21 mouse cellular contexts compared by ENCODE assay signal in genomic region chr17:83524753-83525152, GRCm38 (mm10). TPM values are rescaled to one million over a fixed set of nuclear protein-coding genes. Genes with fewer than 3 reads are reported as not detected.
DNase-seq lines count a peak whose midpoint lies in the region; ATAC-seq and TF ChIP-seq lines count a peak whose summit lies in the region.
"Had no signal": no experiment of that assay in that cellular context is flagged by ENCODE, and none has a peak within 500 bp of the region (broad histone marks: within the 10 kb centered on the region; RNA-seq: fewer than 3 reads in every experiment).

No protein-coding gene starts in this region.

- H3K36me3 ChIP-seq in ES-E14 (ENCODE audit: control insufficient read depth, insufficient read depth, low read length, poor library complexity, severe bottlenecking) = no peaks in the 10 kb centered on the region
- H3K36me3 ChIP-seq in liver, postnatal 0 days (replicated peaks; ENCODE audit: insufficient read depth, low read length) = no peaks in the 10 kb centered on the region
- H3K36me3 ChIP-seq: embryonic facial prominence, embryonic 13.5 days; heart, embryonic 10.5 days; heart, embryonic 15.5 days; hindbrain, embryonic 13.5 days had no signal

- H3K4me1 ChIP-seq in ES-E14 (ENCODE audit: control insufficient read depth in 2 of 2, insufficient read depth in 2 of 2, low read length in 2 of 2, poor library complexity in 1 of 2) = peaks cover 17 to 34% of the 10 kb centered on the region in 2 experiments
- H3K4me1 ChIP-seq in liver, postnatal 0 days (ENCODE audit: insufficient read depth) = peaks cover 34% of the 10 kb centered on the region

- H3K27ac ChIP-seq in ES-E14 (ENCODE audit: insufficient read depth, low read depth, low read length, poor library complexity, severe bottlenecking) = no peak overlapping the region
- H3K27ac ChIP-seq in liver, postnatal 0 days (ENCODE audit: low read depth) = no peak overlapping the region
- H3K27ac ChIP-seq: hindbrain, embryonic 13.5 days; hindbrain, postnatal 0 days had no signal

- no peak overlapping the region for H3K4me2 ChIP-seq in liver, postnatal 0 days (ENCODE audit: low read depth, low read length)
- H3K4me2 ChIP-seq: embryonic facial prominence, embryonic 13.5 days; hindbrain, embryonic 13.5 days had no signal

- ATAC-seq in liver, postnatal 0 days = no peak
- ATAC-seq: activated CD4-positive, CD25-positive, alpha-beta regulatory T cell, adult 4 months; forebrain, embryonic 13.5 days; hindbrain, postnatal 0 days; Patski had no signal

- WGBS in liver, postnatal 0 days (ENCODE audit: insufficient replicate concordance) = 65% methylated on average over 7 of the region's 7 CpGs

- H3K4me3 ChIP-seq in ES-E14 (ENCODE audit: insufficient read depth in 1 of 2, low read depth in 1 of 2, low read length in 2 of 2, poor library complexity in 1 of 2, severe bottlenecking in 1 of 2) = peak overlapping the region; percentile 29 to 77; a peak in 3 of 4 replicates
- no peak overlapping the region for H3K4me3 ChIP-seq in liver, postnatal 0 days (ENCODE audit: low read depth, low read length)
- H3K4me3 ChIP-seq: embryonic facial prominence, embryonic 13.5 days; forebrain, embryonic 13.5 days; heart, embryonic 15.5 days; hindbrain, embryonic 13.5 days had no signal

- no peaks in the 10 kb centered on the region for H3K9me3 ChIP-seq in ES-E14 (ENCODE audit: control insufficient read depth, insufficient read depth, low read depth, low read length)
- H3K9me3 ChIP-seq in liver, postnatal 0 days (ENCODE audit: low read length) = no peaks in the 10 kb centered on the region
- H3K9me3 ChIP-seq: embryonic facial prominence, embryonic 13.5 days; forebrain, embryonic 13.5 days; heart, embryonic 10.5 days; heart, embryonic 15.5 days; hindbrain, embryonic 13.5 days had no signal

- TF ChIP-seq CTCF in liver, postnatal 0 days (IDR thresholded peaks at IDR 0.05; ENCODE audit: low read depth) = no peak

- no peaks in the 10 kb centered on the region for H3K27me3 ChIP-seq in liver, postnatal 0 days (ENCODE audit: insufficient read depth, low read length)
- H3K27me3 ChIP-seq: embryonic facial prominence, embryonic 13.5 days; heart, embryonic 15.5 days; Patski had no signal

- H3K9ac ChIP-seq in ES-E14 (ENCODE audit: insufficient read depth, low read depth, low read length, poor library complexity, severe bottlenecking) = peak overlapping the region; percentile 42; the same call in 1 of the 2 replicates
- H3K9ac ChIP-seq in liver, postnatal 0 days (replicated peaks) = no peak overlapping the region
- H3K9ac ChIP-seq: embryonic facial prominence, embryonic 13.5 days; forebrain, embryonic 13.5 days; heart, embryonic 15.5 days; hindbrain, embryonic 13.5 days had no signal

- DNase-seq in thymus, postnatal 0 days (ENCODE audit: low spot score) = peak; percentile 30
- DNase-seq in thymus, adult 18-20 months = no peak
- no peak for DNase-seq in ES-E14 (ENCODE audit: low read depth, low spot score)
- peak; percentile 41 for DNase-seq in thymus, postnatal 25 days
- DNase-seq in liver, postnatal 0 days = no peak
- DNase-seq in frontal cortex, postnatal 10 days (ENCODE audit: low spot score in 2 of 2) = no peak
- DNase-seq: adrenal gland, postnatal 14 days; cerebellum, adult 18-20 months; cerebellum, adult 9-11 months; cerebellum, postnatal 36 days; gastrocnemius, postnatal 10 days; heart, adult 18-20 months; heart, postnatal 14 days had no signal

- in situ Hi-C loops in ES-E14 (cut with MboI; ENCODE audit: low sequenced_read_pairs in 2 of 2, unreplicated experiment in 2 of 2) = no loop called here

- no peak for TF ChIP-seq EP300 in liver, postnatal 0 days (IDR thresholded peaks at IDR 0.05; ENCODE audit: low read depth)

TF ChIP-seq in ES-E14, 5 proteins besides CTCF, POLR2A, EP300 and RAD21:
- TF ChIP-seq MAFK (IDR thresholded peaks at IDR 0.05; ENCODE audit: insufficient read depth, low read depth, low read length) (no peak), ZC3H11A (IDR thresholded peaks at IDR 0.05; ENCODE audit: borderline replicate concordance, low read depth, low read length) (no peak), HCFC1 (IDR thresholded peaks at IDR 0.05; ENCODE audit: borderline replicate concordance, insufficient read depth, low read length) (no peak), ZNF384 (IDR thresholded peaks at IDR 0.05; ENCODE audit: low read depth, low read length) (no peak), CHD2 (IDR thresholded peaks at IDR 0.05; ENCODE audit: low read depth, low read length) (no peak)

RNA-seq across cellular contexts. Expression of gene Cox7a2l, which starts 7.6 kb away (rescaled TPM):
- polyA plus RNA-seq in thymus, postnatal 0 days (2015; fragmentation: Nextera tagmentation; extraction: Ambion mirVana) = 251 and 271 TPM in 2 replicates
- total RNA-seq in ES-E14 (2012; rRNA removed) = 104 and 139 TPM in 2 replicates
- 112 and 119 TPM in 2 replicates for polyA plus RNA-seq in liver, postnatal 0 days (2015; fragmentation: Nextera tagmentation; extraction: Ambion mirVana)

Comparison
In these comparisons a context has a peak if more than half of its experiments do, and no peak if none do; other contexts are left out.
1. DNase-seq: peak in thymus, postnatal 0 days (single experiment) and thymus, postnatal 25 days (single experiment); none in thymus, adult 18-20 months (0 of 2), ES-E14 (single experiment), liver, postnatal 0 days (single experiment) and frontal cortex, postnatal 10 days (0 of 2).